8 mouse cellular contexts compared by ENCODE assay signal in the genomic region with DNA sequence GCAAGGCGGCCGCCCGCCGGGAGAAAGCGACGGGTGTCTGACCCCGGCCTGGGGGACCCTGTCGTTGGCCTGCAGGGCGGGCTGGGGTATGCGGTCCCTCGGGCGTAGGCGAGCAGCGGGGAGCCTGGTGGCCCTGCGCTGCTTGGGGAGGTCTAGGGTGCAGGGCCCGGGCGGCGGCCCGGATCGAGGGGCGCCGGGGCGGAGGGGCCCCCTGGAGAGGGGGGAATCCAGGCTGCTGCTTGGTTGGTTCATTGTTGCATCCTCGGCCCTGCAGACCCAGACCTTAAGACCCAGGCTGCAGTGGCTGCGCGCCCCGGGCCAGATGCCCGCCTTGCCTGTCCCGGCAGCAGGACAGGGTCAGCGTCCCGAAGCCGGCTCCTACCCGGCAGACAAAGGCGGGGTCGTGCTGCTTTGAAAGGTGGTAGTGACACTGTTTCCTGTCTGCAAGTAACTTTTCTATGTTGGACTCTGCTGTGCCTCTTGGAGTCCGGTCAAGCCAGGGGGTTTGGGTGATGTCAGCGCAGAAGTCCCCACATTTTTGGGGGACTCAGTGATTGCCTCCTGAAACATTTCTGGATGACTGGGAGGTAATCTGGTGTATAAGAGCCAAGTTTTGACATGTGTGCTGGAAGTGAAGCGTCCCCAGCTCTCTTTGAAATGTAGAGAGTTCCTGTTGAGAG.
DNase-seq lines count a peak whose midpoint lies in the region; ATAC-seq and TF ChIP-seq lines count a peak whose summit lies in the region.

No protein-coding gene starts in this region.

- H3K4me2 ChIP-seq in kidney, embryonic 14.5 days (replicated peaks; ENCODE audit: low read depth, low read length): peak overlapping the region; percentile 68

- peak overlapping the region; percentile 81 for H3K9ac ChIP-seq in kidney, embryonic 14.5 days (ENCODE audit: low read depth, low read length)

- peaks cover 11% of the 10 kb centered on the region for H3K4me1 ChIP-seq in kidney, embryonic 14.5 days (ENCODE audit: control insufficient read depth, insufficient read depth, low read length)

- peak; percentile 8; the same call in 1 of the 2 replicates for ATAC-seq in granulocyte monocyte progenitor cell, adult 5-6 weeks (replicated peaks; ENCODE audit: poor library complexity, severe bottlenecking)
- ATAC-seq in kidney, embryonic 14.5 days (ENCODE audit: low FRiP score, low TSS enrichment): peak; percentile 72

- H3K27me3 ChIP-seq in kidney, embryonic 14.5 days (ENCODE audit: control insufficient read depth, insufficient read depth, low read length): no peaks in the 10 kb centered on the region

- H3K36me3 ChIP-seq in kidney, embryonic 14.5 days (ENCODE audit: control insufficient read depth, insufficient read depth, low read length): no peaks in the 10 kb centered on the region

- no peak for DNase-seq in left cerebral cortex, adult 2 months (ENCODE audit: extremely low spot score in 1 of 2, low spot score in 2 of 2)
- DNase-seq in left cerebral cortex, postnatal 36 days (ENCODE audit: low spot score in 2 of 2): no peak
- DNase-seq in cerebellum, adult 9-11 months: peak; percentile 67
- DNase-seq in lung, postnatal 36 days: peak; percentile 47
- peak; percentile 44 for DNase-seq in spleen, adult 12 weeks (ENCODE audit: low spot score)
- DNase-seq in left cerebral cortex, adult 8-10 months (ENCODE audit: low spot score in 2 of 2): no peak

- no peak for TF ChIP-seq CTCF in left cerebral cortex, adult 2 months (IDR thresholded peaks at IDR 0.05)

- under 1% methylated on average over 36 of the region's 38 CpGs for WGBS in kidney, embryonic 14.5 days

- intact Hi-C loops in left cerebral cortex, adult 2 months (cut with DNase I): no loop called here
- intact Hi-C loops in left cerebral cortex, postnatal 36 days (cut with DNase I): no loop called here

- peak overlapping the region; percentile 73 for H3K4me3 ChIP-seq in left cerebral cortex, adult 2 months
- H3K4me3 ChIP-seq in kidney, embryonic 14.5 days (ENCODE audit: low read length): peak overlapping the region; percentile 82

- no peaks in the 10 kb centered on the region for H3K9me3 ChIP-seq in kidney, embryonic 14.5 days (ENCODE audit: control insufficient read depth, low read length)

- H3K27ac ChIP-seq in left cerebral cortex, adult 2 months: peak overlapping the region; percentile 28; the same call in 1 of the 2 replicates
- H3K27ac ChIP-seq in kidney, embryonic 14.5 days (ENCODE audit: low read depth, low read length): peak overlapping the region; percentile 73

Comparison
In these comparisons a context has a peak if more than half of its experiments do, and no peak if none do; other contexts are left out.
1. DNase-seq: peak in cerebellum, adult 9-11 months (single experiment), lung, postnatal 36 days (single experiment) and spleen, adult 12 weeks (single experiment); none in left cerebral cortex, adult 2 months (0 of 2), left cerebral cortex, postnatal 36 days (0 of 2) and left cerebral cortex, adult 8-10 months (0 of 2).